Mouse (Mus musculus) c-Kit-positive CD71-positive TER-119-negative erythroid progenitor cells, embryonic 14.5 days (primary cell): ENCODE results near the gene Arhgef39.
"Not testable (repeated sequence)": the region's sequence is repeated elsewhere in the genome, so short reads cannot be mapped to it uniquely, and the experiment has no call there.

Experiments used
- DNase-seq: peaks from one replicate; pipeline ENCODE4 v3.0.0-alpha.2; 2013; ENCODE audit warnings: low read depth

Gene Arhgef39

DNA sequence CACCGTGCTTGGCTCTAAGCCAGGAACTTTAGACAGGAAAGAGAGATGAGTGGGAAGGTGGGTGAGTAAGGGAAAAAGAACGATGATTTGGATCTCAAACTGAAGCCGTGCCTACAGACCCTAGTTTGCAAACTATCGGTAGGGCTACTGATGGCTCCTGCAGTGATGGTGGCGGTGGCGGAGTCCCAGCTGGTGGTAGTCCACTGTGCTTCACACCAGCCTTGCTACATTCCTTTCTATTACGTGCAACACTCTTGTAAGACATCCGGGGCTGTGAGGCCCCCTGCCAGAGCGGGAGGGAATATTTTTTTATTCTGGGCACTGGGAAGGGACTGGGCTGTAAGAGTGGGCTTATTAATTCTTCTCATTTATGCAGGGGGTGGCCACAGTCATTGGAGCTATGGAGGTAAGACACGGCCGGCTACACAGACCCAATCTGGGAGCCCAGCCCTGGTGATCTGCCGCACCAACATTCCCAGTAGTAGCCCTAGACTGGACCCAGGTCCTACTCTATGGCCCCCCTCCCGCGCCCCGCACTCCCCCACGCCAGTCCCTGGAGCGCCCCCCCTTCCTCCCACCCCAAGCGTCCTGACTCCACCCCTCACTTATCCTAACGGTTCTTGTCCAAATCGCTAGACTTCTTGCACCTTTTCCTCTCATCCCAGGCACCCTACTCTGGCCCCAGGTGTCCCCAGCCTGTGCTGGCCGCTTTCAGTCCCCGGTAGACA is 8.6 kb upstream of the Arhgef39 start:
- DNase-seq, result no peak

DNA sequence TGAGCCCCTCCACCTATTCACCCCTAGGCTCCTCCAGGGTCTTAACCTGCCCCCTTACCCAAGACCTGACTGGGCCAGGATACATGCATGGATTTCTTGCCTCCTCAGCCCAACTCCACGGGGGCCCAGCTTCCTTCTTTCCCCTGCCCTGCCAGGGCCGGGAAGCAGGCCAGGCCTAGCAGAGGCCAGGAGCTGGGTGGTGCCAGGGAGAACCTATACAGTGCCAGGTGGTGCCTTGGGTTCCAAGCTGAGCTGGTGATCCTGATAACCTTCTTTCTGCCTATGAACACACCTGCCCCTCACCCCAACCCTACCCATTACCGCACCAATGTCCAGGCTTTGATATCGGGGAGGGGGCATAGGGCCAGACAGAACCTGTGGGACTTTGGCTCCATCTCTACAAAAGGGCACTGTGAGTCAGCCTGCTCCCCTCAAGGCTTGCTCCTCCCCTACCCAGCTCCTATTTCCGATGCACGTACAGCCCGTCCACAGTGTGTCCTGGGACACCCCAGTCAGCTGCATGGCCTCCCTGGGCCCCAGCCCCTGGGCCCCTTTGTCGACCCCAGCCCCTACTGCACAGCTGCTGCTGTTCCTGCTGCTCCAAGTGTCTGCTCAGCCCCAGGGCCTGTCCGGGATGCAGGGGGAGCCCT is 7.2 kb upstream of the Arhgef39 start, which contains the start of gene Car9:
Gene Car9 (plus strand): TSS at position 431 of the 650 bp plus-strand sequence.
- DNase-seq, result no peak

GRCm38 (mm10) chr4:43506074-43506473 is 6.6 kb upstream of the Arhgef39 start:
- no peak for DNase-seq

GRCm38 (mm10) chr4:43504269-43504668 is 4.8 kb upstream of the Arhgef39 start:
- DNase-seq, result no peak

DNA sequence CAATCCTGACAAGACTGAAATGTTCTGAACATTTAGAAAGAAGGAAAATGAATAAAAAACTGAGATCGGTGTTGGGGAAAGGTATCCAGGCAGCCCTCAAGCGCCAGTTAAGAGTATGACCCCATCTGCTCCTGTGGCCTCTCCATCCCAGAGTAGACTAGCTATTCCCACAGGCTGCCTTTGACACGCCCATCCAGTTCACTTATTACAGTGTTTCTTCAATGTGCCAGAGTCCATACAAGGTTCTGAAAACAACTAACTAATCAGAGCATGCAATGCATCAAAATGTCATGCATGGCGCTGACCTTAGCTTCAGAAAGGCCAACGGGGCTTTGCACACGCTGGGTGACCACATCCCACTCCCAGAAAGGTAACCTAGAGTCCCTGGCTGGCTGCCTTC is 4.0 kb upstream of the Arhgef39 start:
- DNase-seq, result no peak

GRCm38 (mm10) chr4:43503041-43503440 is 3.5 kb upstream of the Arhgef39 start:
- DNase-seq, result no peak

DNA sequence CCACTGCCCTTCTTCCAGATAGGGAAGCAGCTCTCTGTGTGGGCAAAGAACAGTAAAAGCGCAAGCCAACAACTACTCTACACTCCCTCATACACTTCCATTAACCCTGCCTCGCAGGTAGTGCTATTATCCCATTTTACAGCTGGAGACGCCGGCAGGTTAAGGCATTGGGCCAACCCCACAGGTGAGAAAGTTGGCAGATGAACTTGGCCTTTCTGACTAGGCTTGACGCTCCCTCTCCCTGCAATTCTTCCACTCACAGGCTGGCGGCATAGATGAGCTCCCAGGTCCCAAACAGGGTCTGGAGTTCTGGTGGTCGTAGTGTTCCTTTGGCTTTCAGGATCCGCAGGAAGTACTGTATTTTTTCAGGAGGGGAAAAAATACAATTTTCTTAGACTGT is 512 bp downstream of the Arhgef39 start:
- DNase-seq, result peak; percentile 54

DNA sequence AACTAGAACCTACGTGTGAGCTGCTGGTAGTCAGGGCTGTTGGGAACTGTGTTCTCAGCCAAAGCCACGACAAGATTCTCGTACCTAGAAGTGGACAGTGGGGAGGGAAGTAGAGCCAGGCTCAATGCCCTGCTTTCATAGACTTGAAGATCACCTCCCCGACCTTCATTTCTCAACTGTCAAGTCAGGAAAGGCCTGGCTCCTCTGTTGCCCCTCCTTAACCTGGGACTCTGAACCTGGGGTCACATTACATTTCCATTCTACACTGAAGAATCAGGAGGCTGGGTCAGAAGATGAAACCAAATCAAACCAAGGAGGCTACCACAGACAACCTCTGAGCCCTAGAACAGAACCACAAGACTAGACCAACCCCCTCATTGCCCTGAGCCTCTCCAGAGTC is 1.5 kb downstream of the Arhgef39 start:
- no peak for DNase-seq

DNA sequence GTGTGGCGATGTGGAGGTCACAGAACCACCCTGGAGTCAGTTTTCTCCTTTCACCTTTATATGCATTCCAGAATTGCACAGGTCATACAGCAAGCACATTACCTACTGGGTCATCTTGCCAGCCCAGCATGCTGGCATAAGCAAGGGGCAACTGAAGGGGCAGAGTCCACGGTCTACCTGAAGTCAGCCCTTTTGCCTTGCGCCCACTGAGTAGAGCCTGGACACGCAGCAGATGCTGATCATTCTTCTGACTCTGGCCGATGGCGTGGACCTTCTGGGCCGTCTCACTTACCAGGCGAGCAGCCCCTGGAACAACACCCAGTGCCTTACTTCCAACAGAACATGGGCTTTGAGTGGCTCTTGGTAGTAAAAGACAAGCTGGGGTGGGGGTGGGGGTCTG is 2.1 kb downstream of the Arhgef39 start:
- DNase-seq, result no peak

- DNase-seq, result no peak
Observed at GRCm38 (mm10) chr4:43496587-43496986, 2.9 kb downstream of the Arhgef39 start.

GRCm38 (mm10) chr4:43493846-43494240 is 5.7 kb downstream of the Arhgef39 start:
- DNase-seq, result no peak

- peak; percentile 88 for DNase-seq
Observed at GRCm38 (mm10) chr4:43493186-43493845, 6.2 kb downstream of the Arhgef39 start.

- peak; percentile 91 for DNase-seq
Observed at GRCm38 (mm10) chr4:43492821-43493185, 6.7 kb downstream of the Arhgef39 start, which contains the start of gene Ccdc107. Gene Ccdc107 (plus strand): TSS chr4:43492900.

DNA sequence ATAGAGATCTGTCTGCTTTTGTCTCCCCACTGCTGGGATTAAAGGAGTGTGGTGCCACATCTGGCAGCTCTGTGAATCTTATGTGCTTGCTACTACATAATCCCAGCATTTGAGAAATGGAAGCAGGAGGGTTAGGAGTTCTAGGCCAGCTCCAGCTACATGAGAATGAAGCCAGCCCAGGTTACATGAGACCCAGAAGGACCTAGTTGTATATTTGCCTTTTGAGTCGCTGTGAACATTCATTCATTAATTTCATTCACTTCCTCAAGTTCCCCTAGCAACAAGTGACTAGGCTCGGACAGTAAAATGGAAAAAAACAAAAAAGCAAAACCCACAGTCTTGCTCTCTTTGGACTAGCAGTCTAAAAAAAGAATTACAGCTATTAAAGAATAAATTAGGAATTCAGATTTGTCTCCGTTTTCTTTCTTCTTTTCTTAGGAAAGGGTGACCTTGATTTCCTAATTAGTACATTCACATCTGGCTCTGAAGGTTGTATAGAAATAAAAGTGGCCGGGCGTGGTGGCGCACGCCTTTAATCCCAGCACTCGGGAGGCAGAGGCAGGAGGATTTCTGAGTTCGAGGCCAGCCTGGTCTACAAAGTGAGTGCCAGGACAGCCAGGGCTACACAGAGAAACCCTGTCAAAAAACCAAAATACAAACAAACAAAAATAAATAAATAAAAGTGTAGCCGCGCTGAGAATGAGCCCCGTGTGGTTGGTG is 7.2 kb downstream of the Arhgef39 start:
- DNase-seq, result no peak

GRCm38 (mm10) chr4:43490801-43491200 is 8.7 kb downstream of the Arhgef39 start:
- peak; percentile 63 for DNase-seq

GRCm38 (mm10) chr4:43489611-43490010 is 9.9 kb downstream of the Arhgef39 start:
- no peak for DNase-seq

DNA sequence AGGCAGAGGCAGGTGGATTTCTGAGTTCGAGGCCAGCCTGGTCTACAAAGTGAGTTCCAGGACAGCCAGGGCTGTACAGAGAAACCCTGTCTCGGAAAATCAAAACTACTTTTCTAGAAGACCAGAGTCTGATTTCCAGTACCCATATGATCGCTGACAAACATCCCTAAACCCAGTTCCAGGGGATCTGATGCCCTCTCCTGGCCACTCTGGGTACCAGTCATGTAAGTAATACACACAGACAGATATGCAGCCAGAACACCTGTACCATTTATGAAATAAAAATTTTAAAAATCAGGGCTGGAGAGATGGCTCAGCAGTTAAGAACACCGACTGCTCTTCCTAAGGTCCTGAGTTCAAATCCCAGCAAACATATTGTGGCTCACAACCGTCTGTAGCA is 13.8 kb downstream of the Arhgef39 start:
- not testable (repeated sequence) for DNase-seq

DNA sequence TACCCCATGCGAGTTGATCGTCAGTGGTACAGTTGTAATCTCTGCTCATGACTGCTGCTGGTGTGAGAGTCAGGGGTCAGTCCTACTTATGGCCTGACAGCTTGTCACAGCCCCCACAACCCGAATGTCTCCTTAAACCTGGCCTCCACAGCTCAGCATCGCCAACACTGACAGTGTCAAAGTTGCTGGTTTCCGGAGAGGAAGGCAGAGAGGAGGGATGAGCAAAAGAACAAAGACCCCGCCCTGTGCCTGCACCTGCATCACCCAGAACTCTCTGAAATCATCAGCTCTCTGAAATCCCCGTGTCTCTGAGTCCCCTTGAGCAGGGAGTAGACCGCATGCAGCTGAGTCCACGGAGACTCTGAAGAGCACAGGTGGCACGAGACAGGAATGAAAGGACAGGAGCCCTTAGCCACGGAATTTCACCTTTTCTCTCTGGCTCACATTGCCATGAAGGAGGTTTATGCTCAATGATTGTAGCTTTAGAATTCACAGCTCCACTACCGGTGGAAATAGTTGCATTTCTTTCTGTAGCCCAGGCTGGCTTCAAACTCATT is 15.9 kb downstream of the Arhgef39 start, which contains the start of gene Sit1:
Gene Sit1 (minus strand): TSS at position 200 of the 557 bp plus-strand sequence.
- DNase-seq, result no peak

GRCm38 (mm10) chr4:43482591-43482990 is 16.9 kb downstream of the Arhgef39 start:
- no peak for DNase-seq

DNA sequence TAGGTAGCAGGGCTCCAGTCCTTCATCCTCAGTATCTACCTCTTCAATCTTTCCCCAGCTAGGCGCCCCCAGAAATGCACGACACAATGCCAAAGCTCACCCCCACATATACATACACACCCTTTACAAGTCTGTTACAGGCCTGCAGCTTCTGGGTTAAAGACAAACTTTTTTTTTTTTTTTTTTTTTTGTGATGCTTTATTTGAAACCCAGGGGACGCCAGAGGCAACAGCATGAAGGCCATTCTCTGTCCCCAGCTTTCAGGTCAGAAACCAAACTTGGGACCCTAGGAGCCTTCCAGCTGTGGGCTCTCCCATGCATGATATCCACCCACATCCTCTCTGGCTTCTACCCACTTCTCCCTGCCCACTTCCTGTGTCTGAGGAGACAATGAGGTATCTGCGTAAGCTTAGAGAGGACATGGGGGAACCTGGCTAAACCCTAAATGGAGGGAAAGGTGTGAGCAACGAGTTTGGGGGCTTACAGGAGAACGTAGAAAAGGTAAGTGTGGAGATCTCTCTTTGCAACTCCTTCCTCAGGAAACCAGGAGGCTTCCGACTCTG is 17.5 kb downstream of the Arhgef39 start:
- DNase-seq, result no peak

DNA sequence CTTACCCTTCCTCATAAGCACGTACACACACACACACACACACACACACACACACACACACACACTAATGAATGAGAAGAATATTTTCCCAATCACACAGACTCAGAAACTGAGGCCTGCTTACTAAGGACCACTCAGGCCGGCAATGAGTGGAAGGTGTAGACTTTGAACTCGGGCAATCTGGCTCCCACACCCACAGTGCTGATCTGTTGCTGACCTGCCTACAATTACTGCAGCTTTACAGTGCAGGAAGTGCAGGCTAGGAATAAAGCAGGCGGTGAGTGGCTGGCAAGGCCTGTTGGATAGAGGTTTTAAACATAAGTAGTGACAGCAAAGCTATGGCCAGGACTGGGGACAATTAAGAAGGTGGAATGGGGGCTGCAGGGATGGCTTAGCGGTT is 18.5 kb downstream of the Arhgef39 start:
- DNase-seq, result no peak
